Mouse (Mus musculus) midbrain, embryonic 16.5 days (tissue): ENCODE results near the gene Pzp. TPM values are rescaled to one million over a fixed set of nuclear protein-coding genes. Genes with fewer than 3 reads are reported as not detected.

Experiments
- ATAC-seq: fragments of 200-750 bp; cut with Nextera tagmentation; 2 replicates; pipeline ENCODE4 v1.8.0; 2017; ENCODE audit warnings: moderate TSS enrichment
- H3K27ac ChIP-seq: fragments of 300-500 bp; sonication (generic); 2 replicates; pipeline ENCODE4 v1.5.1; 2014; ENCODE audit warnings: mild to moderate bottlenecking, low read length, mixed read lengths
- H3K27me3 ChIP-seq: fragments of 300-500 bp; sonication (generic); 2 replicates; pipeline ENCODE4 v1.6.1; 2014; ENCODE audit warnings: low read depth, low read length, mixed read lengths; ENCODE audit not compliant: control insufficient read depth, insufficient read depth
- H3K36me3 ChIP-seq: fragments of 300-500 bp; sonication (generic); 2 replicates; pipeline ENCODE4 v1.6.1; 2014; ENCODE audit warnings: mild to moderate bottlenecking, low read length, moderate library complexity, mixed read lengths; ENCODE audit not compliant: control insufficient read depth, insufficient read depth
- H3K4me1 ChIP-seq: fragments of 300-500 bp; sonication (generic); 2 replicates; pipeline ENCODE4 v1.6.1; 2014; ENCODE audit warnings: mild to moderate bottlenecking, low read length, mixed read lengths; ENCODE audit not compliant: control insufficient read depth, insufficient read depth
- H3K4me2 ChIP-seq: fragments of 300-500 bp; sonication (generic); 2 replicates; pipeline ENCODE4 v1.6.1; 2014; ENCODE audit warnings: mild to moderate bottlenecking, low read length, mixed read lengths
- H3K4me3 ChIP-seq: fragments of 300-500 bp; sonication (generic); 2 replicates; pipeline ENCODE4 v1.5.1; 2014; ENCODE audit warnings: low read depth, mild to moderate bottlenecking, low read length, moderate library complexity, mixed read lengths
- H3K9ac ChIP-seq: fragments of 300-500 bp; sonication (generic); 2 replicates; pipeline ENCODE4 v1.6.1; 2014; ENCODE audit warnings: low read depth, low read length, mixed read lengths
- H3K9me3 ChIP-seq: fragments of 300-500 bp; sonication (generic); replicated peaks from 2 replicates; pipeline ENCODE4 v1.6.1; 2014; ENCODE audit warnings: mild to moderate bottlenecking, low read length, mixed read lengths; ENCODE audit not compliant: control insufficient read depth, poor library complexity, severe bottlenecking
- WGBS: fragments of 180-500 bp; shearing (Covaris S2); extraction: QIAGEN DNeasy Blood & Tissue Kit; methylation state at CpG from one replicate; pipeline ENCODE4 v1.1.7; 2014; 5-methylcytosine and 5-hydroxymethylcytosine counted together
- polyA plus RNA-seq: library from polyadenylated mRNA; unstranded; fragments of >200 nt; fragmentation: Nextera tagmentation; extraction: Ambion mirVana; gene quantifications from 2 replicates; pipeline ENCODE4 v1.2.1, GENCODE M21; 2015

Gene Pzp
- not detected in 2 replicates for polyA plus RNA-seq

DNA sequence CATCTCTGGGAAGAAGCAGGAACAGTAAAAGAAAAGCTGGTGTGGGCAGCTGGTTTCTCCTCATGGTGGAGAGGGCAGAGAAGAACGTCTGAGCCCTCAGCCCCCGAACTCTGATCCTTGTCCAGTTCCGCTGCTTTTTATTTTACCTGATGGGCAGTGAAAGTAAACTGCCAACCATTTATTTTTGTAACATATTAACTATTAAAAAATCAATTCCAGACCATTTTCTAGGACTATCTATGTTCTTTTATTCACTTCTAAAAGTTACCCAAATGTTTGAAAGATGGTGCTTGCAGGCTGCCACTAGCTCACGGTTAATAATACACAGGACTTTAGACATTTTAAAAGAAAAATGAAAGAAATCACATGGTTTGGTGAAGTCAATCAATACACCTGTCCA, at the start of gene Pzp:
Gene Pzp, minus strand, starts transcription at position 120 of the 400 bp plus-strand sequence.
- H3K4me1 ChIP-seq, result no peaks in the 10 kb centered on the region
- no peak within 1 kb of the TSS for H3K9ac ChIP-seq
- H3K27ac ChIP-seq, result no peak within 1 kb of the TSS
- H3K27me3 ChIP-seq, result no peaks in the 10 kb centered on the region
- no peaks in the 10 kb centered on the region for H3K9me3 ChIP-seq
- H3K36me3 ChIP-seq, result no peaks in the 10 kb centered on the region
- H3K4me2 ChIP-seq, result no peak within 1 kb of the TSS
- no peak for ATAC-seq
- H3K4me3 ChIP-seq, result no peak within 1 kb of the TSS
- whole genome bisulfite sequencing, result 84% methylated on average over 4 of the region's 4 CpGs

DNA sequence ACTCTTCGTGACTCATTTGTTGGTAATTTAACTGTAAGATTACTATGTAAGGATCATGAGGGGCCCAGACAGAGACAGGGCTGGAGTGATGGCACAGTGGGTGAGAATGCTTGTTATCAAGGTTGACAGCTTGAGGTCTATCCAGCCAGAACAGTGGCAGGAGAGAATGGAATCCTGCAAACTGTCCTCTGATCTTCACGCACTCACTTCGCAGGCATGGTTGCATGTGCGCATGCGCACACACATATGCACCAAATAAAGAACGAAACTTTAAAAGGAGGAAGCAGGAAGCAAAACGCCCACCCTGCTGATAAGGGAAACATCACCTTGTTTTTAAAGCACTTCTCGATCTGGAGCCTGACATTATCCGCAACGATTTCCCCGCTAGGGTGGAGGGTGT, 40.1 kb upstream of the Pzp start:
- 93% methylated on average over 11 of the region's 11 CpGs for WGBS
- no peaks in the 10 kb centered on the region for H3K9me3 ChIP-seq

DNA sequence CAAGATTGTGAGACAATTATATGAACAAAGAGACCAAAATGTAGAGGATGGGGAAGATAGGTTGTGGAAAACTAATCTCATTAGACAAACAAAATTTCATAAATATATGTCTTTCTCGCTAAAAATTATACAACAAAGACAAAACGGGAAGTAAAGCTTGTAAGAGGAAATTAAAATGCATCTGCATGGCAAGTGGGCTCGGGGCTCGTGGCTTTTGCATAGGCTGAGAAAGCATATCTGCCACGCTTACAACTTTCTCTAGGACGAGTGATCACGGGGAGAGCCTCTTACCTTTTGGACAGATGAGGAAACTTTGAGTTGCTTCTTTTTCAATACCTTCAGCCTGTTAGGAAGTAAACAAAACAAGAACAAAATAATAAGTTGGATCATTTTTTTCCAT, 27.5 kb upstream of the Pzp start:
- Histone ChIP-seq H3K27me3 (no peaks in the 10 kb centered on the region), H3K4me1 (no peaks in the 10 kb centered on the region), H3K4me3 (no peak overlapping the region), H3K36me3 (no peaks in the 10 kb centered on the region), H3K9me3 (no peaks in the 10 kb centered on the region), H3K9ac (no peak overlapping the region), H3K4me2 (no peak overlapping the region), H3K27ac (no peak overlapping the region)
- WGBS, result 87% methylated on average over 7 of the region's 7 CpGs
- ATAC-seq, result no peak

More for the DNA sequence above, 40.1 kb upstream of the Pzp start:
- no peaks in the 10 kb centered on the region for H3K27me3 ChIP-seq
- H3K36me3 ChIP-seq, result no peaks in the 10 kb centered on the region
- H3K4me2 ChIP-seq, result no peak overlapping the region
- ATAC-seq, result no peak
- no peak overlapping the region for H3K27ac ChIP-seq
- H3K4me3 ChIP-seq, result no peak overlapping the region
- no peaks in the 10 kb centered on the region for H3K4me1 ChIP-seq
- H3K9ac ChIP-seq, result no peak overlapping the region

DNA sequence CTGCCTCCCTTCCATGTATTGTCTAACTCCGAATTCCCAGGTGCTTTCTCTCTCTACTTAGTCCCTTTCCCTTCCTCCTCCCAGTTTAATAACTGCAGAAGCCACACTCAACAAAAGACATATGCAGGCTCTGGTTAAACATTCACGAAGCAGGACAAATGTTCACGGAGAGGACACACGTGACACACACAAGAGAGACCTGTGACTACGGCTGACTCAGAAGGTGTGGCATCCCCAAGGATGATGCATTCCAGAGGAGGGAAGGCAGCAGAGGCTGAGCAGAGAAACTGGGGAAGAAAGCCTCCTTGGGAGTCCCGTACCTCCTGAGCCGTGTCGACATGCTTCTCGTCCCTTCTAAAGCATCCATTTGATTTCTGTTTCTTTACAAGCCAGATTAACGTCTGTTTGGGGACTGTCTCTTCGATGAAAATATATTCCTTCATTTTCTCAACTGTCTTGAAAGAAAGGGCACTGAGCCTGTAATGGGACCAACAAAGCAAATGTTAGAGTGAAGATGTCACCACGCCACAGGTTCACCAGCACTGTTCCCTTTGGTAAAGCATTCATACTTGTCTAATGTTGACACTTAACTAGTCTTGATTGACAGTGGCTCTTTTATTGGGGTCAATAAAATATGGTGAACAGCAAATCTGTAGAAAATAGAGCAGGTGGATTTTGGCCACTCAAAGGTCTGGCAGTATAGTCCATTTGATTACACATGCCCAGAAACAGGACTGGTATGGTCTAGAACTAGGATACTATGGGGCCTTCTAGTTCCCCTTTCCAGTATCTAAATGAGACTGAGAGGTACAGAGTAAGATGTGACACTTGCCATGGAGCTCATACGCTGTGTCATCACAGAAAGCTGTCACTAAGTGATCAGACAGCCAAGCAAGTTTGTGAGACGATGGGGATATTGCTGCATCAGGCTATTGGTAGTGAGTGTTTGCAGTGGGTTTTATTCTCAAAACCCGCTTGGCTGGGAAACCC, 23.2 kb upstream of the Pzp start:
- no peak for ATAC-seq
- no peak overlapping the region for H3K9ac ChIP-seq
- H3K4me3 ChIP-seq, result no peak overlapping the region
- no peak overlapping the region for H3K4me2 ChIP-seq
- no peaks in the 10 kb centered on the region for H3K27me3 ChIP-seq
- H3K4me1 ChIP-seq, result no peaks in the 10 kb centered on the region
- 77% methylated on average over 15 of the region's 15 CpGs for WGBS
- H3K36me3 ChIP-seq, result no peaks in the 10 kb centered on the region
- no peak overlapping the region for H3K27ac ChIP-seq
- no peaks in the 10 kb centered on the region for H3K9me3 ChIP-seq

DNA sequence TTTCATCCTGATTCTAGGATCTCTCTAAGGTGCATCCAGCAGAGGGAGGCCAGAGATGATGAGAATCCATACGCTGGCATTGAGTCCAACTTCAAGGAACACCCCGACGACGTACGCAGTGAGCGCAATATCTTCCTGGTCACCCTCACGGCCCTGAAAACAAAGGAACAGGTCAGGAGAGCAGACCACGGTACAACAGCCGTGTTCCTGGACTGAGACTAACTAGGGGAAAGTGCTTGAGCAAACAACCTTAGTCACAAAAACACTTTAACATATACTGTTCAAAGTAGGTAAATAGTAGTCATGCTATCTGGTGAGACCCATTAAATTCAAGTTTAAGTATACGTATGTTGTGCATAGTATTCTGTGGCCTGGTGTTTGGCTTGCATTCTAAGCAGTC, 22.0 kb upstream of the Pzp start:
- H3K27ac ChIP-seq, result no peak overlapping the region
- 92% methylated on average over 10 of the region's 10 CpGs for WGBS
- H3K9me3 ChIP-seq, result no peaks in the 10 kb centered on the region
- H3K4me3 ChIP-seq, result no peak overlapping the region
- H3K4me1 ChIP-seq, result no peaks in the 10 kb centered on the region
- no peak overlapping the region for H3K4me2 ChIP-seq
- H3K36me3 ChIP-seq, result no peaks in the 10 kb centered on the region
- H3K9ac ChIP-seq, result no peak overlapping the region
- no peak for ATAC-seq
- H3K27me3 ChIP-seq, result no peaks in the 10 kb centered on the region

DNA sequence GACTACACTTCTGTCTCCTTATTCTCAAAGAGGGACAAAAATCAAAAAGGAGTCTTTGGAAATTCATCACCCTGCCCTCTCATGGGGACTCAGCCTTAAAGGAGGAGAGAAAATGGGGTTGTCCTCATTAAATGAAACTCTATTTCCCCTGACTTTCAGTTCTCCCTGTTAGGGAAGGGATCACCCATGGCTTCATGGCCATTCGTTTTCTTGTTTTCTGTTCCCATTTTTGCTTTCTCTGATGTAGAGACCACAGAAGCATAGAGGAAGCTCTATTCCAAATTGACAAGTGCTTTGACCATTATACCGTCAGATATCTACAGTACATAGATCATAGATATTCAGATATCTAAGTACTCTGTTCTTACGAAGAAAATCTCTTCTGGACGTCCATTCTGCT, 18.9 kb upstream of the Pzp start:
- Histone ChIP-seq H3K36me3 (no peaks in the 10 kb centered on the region), H3K4me1 (no peaks in the 10 kb centered on the region), H3K27ac (no peak overlapping the region), H3K4me3 (no peak overlapping the region), H3K4me2 (no peak overlapping the region), H3K27me3 (no peaks in the 10 kb centered on the region), H3K9ac (no peak overlapping the region), H3K9me3 (no peaks in the 10 kb centered on the region)
- WGBS, result 86% methylated on average over 4 of the region's 4 CpGs
- no peak for ATAC-seq

DNA sequence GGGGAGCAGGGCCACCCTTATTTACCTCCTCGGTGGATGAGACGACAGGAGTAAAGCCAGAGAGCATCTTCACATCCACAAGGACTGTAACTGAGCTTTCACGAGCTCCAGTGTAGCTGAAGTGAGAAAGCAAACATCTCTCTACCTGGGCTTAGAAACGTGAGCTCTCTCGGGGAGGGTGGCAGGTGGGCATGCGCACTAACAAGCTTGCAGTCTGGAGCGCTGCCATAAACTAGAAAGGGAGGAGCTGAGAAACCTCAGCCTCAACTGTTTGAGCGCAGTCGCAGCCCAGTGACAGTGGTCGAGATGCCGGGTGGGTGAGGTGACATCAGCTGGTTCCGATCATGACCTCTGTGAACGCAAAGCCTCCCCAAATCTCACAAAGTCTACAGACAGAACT, 16.7 kb upstream of the Pzp start:
- Histone ChIP-seq H3K4me2 (no peak overlapping the region), H3K36me3 (no peaks in the 10 kb centered on the region), H3K9me3 (no peaks in the 10 kb centered on the region), H3K27me3 (no peaks in the 10 kb centered on the region), H3K9ac (no peak overlapping the region), H3K4me1 (no peaks in the 10 kb centered on the region), H3K4me3 (no peak overlapping the region), H3K27ac (no peak overlapping the region)
- no peak for ATAC-seq
- WGBS, result 86% methylated on average over 13 of the region's 13 CpGs

DNA sequence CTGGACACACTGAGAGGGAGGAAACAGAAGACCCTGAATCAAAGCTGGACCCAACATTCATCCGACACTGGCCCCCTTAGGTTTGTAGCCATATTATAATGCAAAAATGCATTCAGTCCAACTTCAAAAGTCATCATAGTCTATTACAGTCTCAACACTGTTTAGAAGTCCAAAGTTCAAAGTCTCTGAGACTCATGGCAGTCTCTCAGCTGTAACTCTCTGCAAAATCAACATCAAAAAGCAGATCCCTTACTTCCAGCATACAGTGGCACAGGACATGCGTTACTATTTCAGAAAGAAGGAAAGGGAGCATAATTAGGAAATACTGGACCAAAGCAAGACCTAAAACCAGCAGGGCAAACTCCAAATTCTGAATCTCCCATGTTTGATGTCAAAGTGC, 8.7 kb upstream of the Pzp start:
- H3K4me1 ChIP-seq, result no peaks in the 10 kb centered on the region
- H3K4me3 ChIP-seq, result no peak overlapping the region
- no peaks in the 10 kb centered on the region for H3K9me3 ChIP-seq
- ATAC-seq, result no peak
- no peak overlapping the region for H3K4me2 ChIP-seq
- H3K9ac ChIP-seq, result no peak overlapping the region
- WGBS, result 81% methylated on average over 2 of the region's 2 CpGs
- no peaks in the 10 kb centered on the region for H3K36me3 ChIP-seq
- H3K27me3 ChIP-seq, result no peaks in the 10 kb centered on the region
- no peak overlapping the region for H3K27ac ChIP-seq

DNA sequence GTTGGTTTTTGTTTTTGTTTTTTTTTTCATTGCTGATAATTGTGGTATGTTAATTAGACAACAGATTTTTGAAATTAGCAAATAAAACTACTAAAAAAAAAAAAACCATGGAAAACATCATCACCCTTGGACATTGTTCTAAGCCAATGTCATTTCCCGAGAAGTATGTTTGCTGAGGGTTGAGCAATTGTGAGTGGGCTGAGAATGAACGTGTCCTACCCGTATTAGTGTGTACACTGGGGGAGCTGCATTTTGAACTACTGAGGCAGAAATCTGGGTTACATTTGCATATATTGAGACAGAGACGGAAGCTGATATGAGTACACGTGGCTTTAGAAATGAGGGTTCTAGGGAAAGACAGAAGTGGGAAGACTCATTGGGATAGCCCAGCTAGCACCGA, 6.8 kb upstream of the Pzp start:
- Histone ChIP-seq H3K4me2 (no peak overlapping the region), H3K9ac (no peak overlapping the region), H3K36me3 (no peaks in the 10 kb centered on the region), H3K4me1 (no peaks in the 10 kb centered on the region), H3K4me3 (no peak overlapping the region), H3K27me3 (no peaks in the 10 kb centered on the region), H3K9me3 (no peaks in the 10 kb centered on the region), H3K27ac (no peak overlapping the region)
- WGBS, result 94% methylated on average over 6 of the region's 6 CpGs
- no peak for ATAC-seq
